Mouse (Mus musculus): ENCODE measurements at regions not wholly inside any gene's neighbourhood (a gene's known extent, or its start where the extent isn't known, plus 50 kb on each side); places are given as distances from the start of the nearest gene placed in this dataset.
"Not testable (repeated sequence)": the region's sequence is repeated elsewhere in the genome, so short reads cannot be mapped to it uniquely, and the experiment has no call there.

- Histone ChIP-seq H3K36me3 (ENCODE audit: control insufficient read depth, insufficient read depth, low read length) (no peaks in the 10 kb centered on the region), H3K9me3 (ENCODE audit: control insufficient read depth, low read length) (no peaks in the 10 kb centered on the region), H3K4me3 (ENCODE audit: low read depth, low read length) (no peak overlapping the region), H3K9ac (ENCODE audit: low read depth, low read length) (no peak overlapping the region), H3K27me3 (ENCODE audit: control insufficient read depth, insufficient read depth, low read length) (no peaks in the 10 kb centered on the region), H3K4me2 (replicated peaks; ENCODE audit: low read depth, low read length) (no peak overlapping the region), H3K4me1 (replicated peaks; ENCODE audit: control insufficient read depth, insufficient read depth, low read length) (no peaks in the 10 kb centered on the region), H3K27ac (ENCODE audit: low read depth, low read length) (no peak overlapping the region)
- ATAC-seq (ENCODE audit: low FRiP score) (no peak), DNase-seq (ENCODE audit: low spot score) (no peak)
- WGBS: 69% methylated on average over 1 of the region's 1 CpGs
Observed at GRCm38 (mm10) chr1:161663351-161663750, 124.9 kb downstream of the Fasl start.

GRCm38 (mm10) chr1:161662241-161662640 lies 126.1 kb downstream of the Fasl start:
- Histone ChIP-seq H3K4me2 (replicated peaks; ENCODE audit: low read depth, low read length) (no peak overlapping the region), H3K4me3 (ENCODE audit: low read depth, low read length) (no peak overlapping the region), H3K27ac (ENCODE audit: low read depth, low read length) (no peak overlapping the region), H3K36me3 (ENCODE audit: control insufficient read depth, insufficient read depth, low read length) (no peaks in the 10 kb centered on the region), H3K4me1 (replicated peaks; ENCODE audit: control insufficient read depth, insufficient read depth, low read length) (no peaks in the 10 kb centered on the region), H3K9me3 (ENCODE audit: control insufficient read depth, low read length) (no peaks in the 10 kb centered on the region), H3K27me3 (ENCODE audit: control insufficient read depth, insufficient read depth, low read length) (no peaks in the 10 kb centered on the region), H3K9ac (ENCODE audit: low read depth, low read length) (no peak overlapping the region)
- DNase-seq (ENCODE audit: low spot score) (no peak), ATAC-seq (ENCODE audit: low FRiP score) (no peak)
- WGBS: 88% methylated on average over 2 of the region's 2 CpGs

- no peaks in the 10 kb centered on the region for H3K4me1 ChIP-seq (replicated peaks; ENCODE audit: control insufficient read depth, insufficient read depth, low read length)
- H3K27me3 ChIP-seq (ENCODE audit: control insufficient read depth, insufficient read depth, low read length): no peaks in the 10 kb centered on the region
- no peaks in the 10 kb centered on the region for H3K36me3 ChIP-seq (ENCODE audit: control insufficient read depth, insufficient read depth, low read length)
- ATAC-seq (ENCODE audit: low FRiP score) (no peak), DNase-seq (ENCODE audit: low spot score) (no peak)
- H3K27ac ChIP-seq (ENCODE audit: low read depth, low read length): no peak overlapping the region
- WGBS: 86% methylated on average over 1 of the region's 1 CpGs
- H3K4me3 ChIP-seq (ENCODE audit: low read depth, low read length): no peak overlapping the region
- H3K9ac ChIP-seq (ENCODE audit: low read depth, low read length): no peak overlapping the region
- H3K9me3 ChIP-seq (ENCODE audit: control insufficient read depth, low read length): no peaks in the 10 kb centered on the region
- no peak overlapping the region for H3K4me2 ChIP-seq (replicated peaks; ENCODE audit: low read depth, low read length)
Observed at GRCm38 (mm10) chr1:161657511-161657910, 130.8 kb downstream of the Fasl start.

GRCm38 (mm10) chr1:161649387-161649786 lies 138.9 kb downstream of the Fasl start:
- Histone ChIP-seq H3K36me3 (ENCODE audit: control insufficient read depth, insufficient read depth, low read length) (no peaks in the 10 kb centered on the region), H3K4me1 (replicated peaks; ENCODE audit: control insufficient read depth, insufficient read depth, low read length) (no peaks in the 10 kb centered on the region), H3K9ac (ENCODE audit: low read depth, low read length) (no peak overlapping the region), H3K27ac (ENCODE audit: low read depth, low read length) (no peak overlapping the region), H3K4me2 (replicated peaks; ENCODE audit: low read depth, low read length) (no peak overlapping the region), H3K9me3 (ENCODE audit: control insufficient read depth, low read length) (no peaks in the 10 kb centered on the region), H3K4me3 (ENCODE audit: low read depth, low read length) (no peak overlapping the region), H3K27me3 (ENCODE audit: control insufficient read depth, insufficient read depth, low read length) (no peaks in the 10 kb centered on the region)
- 47% methylated on average over 2 of the region's 2 CpGs for WGBS
- DNase-seq (ENCODE audit: low spot score) (peak; percentile 2), ATAC-seq (ENCODE audit: low FRiP score) (no peak)

GRCm38 (mm10) chr1:161632098-161632497 lies 137.6 kb downstream of the Tnfsf18 start:
- Histone ChIP-seq H3K27ac (ENCODE audit: low read depth, low read length) (no peak overlapping the region), H3K9ac (ENCODE audit: low read depth, low read length) (no peak overlapping the region), H3K9me3 (ENCODE audit: control insufficient read depth, low read length) (no peaks in the 10 kb centered on the region), H3K4me1 (replicated peaks; ENCODE audit: control insufficient read depth, insufficient read depth, low read length) (no peaks in the 10 kb centered on the region), H3K27me3 (ENCODE audit: control insufficient read depth, insufficient read depth, low read length) (no peaks in the 10 kb centered on the region), H3K36me3 (ENCODE audit: control insufficient read depth, insufficient read depth, low read length) (no peaks in the 10 kb centered on the region), H3K4me3 (ENCODE audit: low read depth, low read length) (no peak overlapping the region), H3K4me2 (replicated peaks; ENCODE audit: low read depth, low read length) (no peak overlapping the region)
- no peak for DNase-seq (ENCODE audit: low spot score)
- WGBS: 82% methylated on average over 5 of the region's 5 CpGs
- ATAC-seq (ENCODE audit: low FRiP score): no peak

- H3K9ac ChIP-seq (ENCODE audit: low read depth, low read length): no peak overlapping the region
- H3K9me3 ChIP-seq (ENCODE audit: control insufficient read depth, low read length): no peaks in the 10 kb centered on the region
- WGBS: 88% methylated on average over 6 of the region's 6 CpGs
- no peak for ATAC-seq (ENCODE audit: low FRiP score)
- H3K4me3 ChIP-seq (ENCODE audit: low read depth, low read length): no peak overlapping the region
- H3K4me2 ChIP-seq (replicated peaks; ENCODE audit: low read depth, low read length): no peak overlapping the region
- H3K4me1 ChIP-seq (replicated peaks; ENCODE audit: control insufficient read depth, insufficient read depth, low read length): no peaks in the 10 kb centered on the region
- H3K27me3 ChIP-seq (ENCODE audit: control insufficient read depth, insufficient read depth, low read length): no peaks in the 10 kb centered on the region
- H3K36me3 ChIP-seq (ENCODE audit: control insufficient read depth, insufficient read depth, low read length): no peaks in the 10 kb centered on the region
- H3K27ac ChIP-seq (ENCODE audit: low read depth, low read length): no peak overlapping the region
- DNase-seq (ENCODE audit: low spot score): no peak
Observed at GRCm38 (mm10) chr1:161621291-161621690, 126.8 kb downstream of the Tnfsf18 start.

- H3K27ac ChIP-seq (ENCODE audit: low read depth, low read length); H3K4me1 ChIP-seq (replicated peaks; ENCODE audit: control insufficient read depth, insufficient read depth, low read length); ATAC-seq (ENCODE audit: low FRiP score); H3K9ac ChIP-seq (ENCODE audit: low read depth, low read length); H3K27me3 ChIP-seq (ENCODE audit: control insufficient read depth, insufficient read depth, low read length); H3K4me2 ChIP-seq (replicated peaks; ENCODE audit: low read depth, low read length); H3K9me3 ChIP-seq (ENCODE audit: control insufficient read depth, low read length); DNase-seq (ENCODE audit: low spot score); H3K36me3 ChIP-seq (ENCODE audit: control insufficient read depth, insufficient read depth, low read length); H3K4me3 ChIP-seq (ENCODE audit: low read depth, low read length): not testable (repeated sequence)
- WGBS: 88% methylated on average over 6 of the region's 7 CpGs
Observed at GRCm38 (mm10) chr1:161614091-161614490, 119.6 kb downstream of the Tnfsf18 start.

GRCm38 (mm10) chr1:161613658-161614057 lies 119.2 kb downstream of the Tnfsf18 start:
- not testable (repeated sequence) for H3K4me2 ChIP-seq (replicated peaks; ENCODE audit: low read depth, low read length); DNase-seq (ENCODE audit: low spot score); H3K9ac ChIP-seq (ENCODE audit: low read depth, low read length); ATAC-seq (ENCODE audit: low FRiP score); H3K9me3 ChIP-seq (ENCODE audit: control insufficient read depth, low read length); H3K36me3 ChIP-seq (ENCODE audit: control insufficient read depth, insufficient read depth, low read length); H3K4me1 ChIP-seq (replicated peaks; ENCODE audit: control insufficient read depth, insufficient read depth, low read length); H3K27me3 ChIP-seq (ENCODE audit: control insufficient read depth, insufficient read depth, low read length); H3K27ac ChIP-seq (ENCODE audit: low read depth, low read length); H3K4me3 ChIP-seq (ENCODE audit: low read depth, low read length)
- 93% methylated on average over 10 of the region's 10 CpGs for WGBS

- Histone ChIP-seq H3K4me1 (replicated peaks; ENCODE audit: control insufficient read depth, insufficient read depth, low read length) (no peaks in the 10 kb centered on the region), H3K9ac (ENCODE audit: low read depth, low read length) (no peak overlapping the region), H3K36me3 (ENCODE audit: control insufficient read depth, insufficient read depth, low read length) (no peaks in the 10 kb centered on the region), H3K4me2 (replicated peaks; ENCODE audit: low read depth, low read length) (no peak overlapping the region), H3K27ac (ENCODE audit: low read depth, low read length) (no peak overlapping the region), H3K27me3 (ENCODE audit: control insufficient read depth, insufficient read depth, low read length) (no peaks in the 10 kb centered on the region), H3K9me3 (ENCODE audit: control insufficient read depth, low read length) (no peaks in the 10 kb centered on the region), H3K4me3 (ENCODE audit: low read depth, low read length) (no peak overlapping the region)
- WGBS: 91% methylated on average over 4 of the region's 4 CpGs
- no peak for ATAC-seq (ENCODE audit: low FRiP score)
- no peak for DNase-seq (ENCODE audit: low spot score)
Observed at GRCm38 (mm10) chr1:161607446-161607845, 113.0 kb downstream of the Tnfsf18 start.
